Mouse (Mus musculus): ENCODE measurements at regions not wholly inside any gene's neighbourhood (a gene's known extent, or its start where the extent isn't known, plus 50 kb on each side); places are given as distances from the start of the nearest gene placed in this dataset.

DNA sequence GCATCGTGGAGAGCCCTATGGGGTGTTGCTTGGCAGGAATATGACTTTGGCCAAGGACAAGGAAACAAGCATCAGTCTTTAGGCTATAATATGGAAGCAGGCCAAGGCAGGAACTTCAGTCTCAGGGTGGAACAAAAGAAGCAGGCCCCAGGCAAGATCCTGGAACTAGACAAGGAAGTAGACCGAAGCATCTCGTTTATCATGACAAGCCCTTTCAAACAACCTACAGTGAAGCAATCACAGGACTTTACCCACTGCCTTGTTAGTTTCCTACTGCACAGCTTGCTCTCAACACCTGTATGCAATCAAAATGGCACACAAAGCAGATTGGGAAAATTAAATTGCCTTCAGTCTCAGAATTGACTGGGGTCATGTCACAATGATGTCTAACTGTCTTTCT lies 163.2 kb upstream of the Gulp1 start:
- no peak for DNase-seq (ENCODE audit: low spot score)

DNA sequence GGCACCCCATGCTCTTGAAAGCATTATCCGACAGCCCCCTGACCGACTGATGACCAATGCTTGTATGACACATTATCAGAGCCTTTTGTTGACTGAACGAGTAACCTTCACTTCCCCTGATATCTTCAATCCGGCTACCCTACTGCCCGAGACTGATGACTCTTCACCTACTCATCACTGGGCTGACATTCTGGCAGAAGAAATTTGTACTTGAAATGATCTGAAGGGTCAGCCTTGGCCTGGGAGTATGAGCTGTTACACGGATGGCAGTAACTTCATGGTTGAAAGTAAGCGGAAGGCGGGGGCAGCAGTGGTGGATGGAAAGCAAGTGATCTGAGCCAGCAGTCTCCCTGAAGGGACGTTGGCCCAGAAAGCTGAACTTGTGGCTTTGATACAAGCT lies 159.2 kb upstream of the Gulp1 start:
- no peak for DNase-seq (ENCODE audit: low spot score)

DNA sequence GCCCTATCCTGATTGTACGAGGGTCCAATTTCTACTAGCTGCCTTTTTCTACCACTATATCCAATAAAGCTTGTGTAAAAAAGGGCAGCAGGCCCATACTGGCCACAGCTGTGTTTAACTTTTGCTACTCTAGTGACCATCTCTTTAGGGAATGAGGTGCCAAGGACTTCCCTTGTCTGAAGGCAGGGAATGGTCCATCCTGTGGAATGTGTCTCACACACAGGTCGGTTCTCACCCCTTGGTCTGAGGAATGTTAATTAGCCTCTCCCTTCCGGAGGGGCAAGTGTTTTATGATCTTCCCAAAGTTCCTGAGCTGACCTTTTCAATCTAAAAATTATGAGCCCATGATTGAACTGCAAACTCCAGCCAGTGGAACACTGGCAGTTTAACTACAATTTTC lies 155.8 kb upstream of the Gulp1 start:
- DNase-seq (ENCODE audit: low spot score): no peak

DNA sequence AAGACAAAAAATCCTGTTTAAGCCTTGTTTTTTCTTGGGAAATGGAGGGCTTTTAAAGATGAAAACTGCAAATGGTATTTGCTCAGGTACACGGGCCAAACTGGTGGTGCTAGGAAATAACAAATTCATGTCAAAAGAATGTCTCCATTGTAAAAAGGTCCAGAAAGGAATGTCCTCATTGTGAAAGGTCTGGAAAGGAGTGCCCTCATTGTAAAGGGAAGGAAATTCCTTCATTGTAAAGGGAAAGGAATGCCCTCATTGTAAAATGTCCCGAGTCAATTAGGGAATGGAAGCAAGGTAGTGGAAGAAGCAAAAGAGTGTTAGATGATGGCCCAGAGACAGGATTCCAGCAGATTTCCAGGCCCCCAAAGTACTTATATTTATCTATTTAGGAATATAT lies 153.2 kb upstream of the Gulp1 start:
- no peak for DNase-seq (ENCODE audit: low spot score)

DNA sequence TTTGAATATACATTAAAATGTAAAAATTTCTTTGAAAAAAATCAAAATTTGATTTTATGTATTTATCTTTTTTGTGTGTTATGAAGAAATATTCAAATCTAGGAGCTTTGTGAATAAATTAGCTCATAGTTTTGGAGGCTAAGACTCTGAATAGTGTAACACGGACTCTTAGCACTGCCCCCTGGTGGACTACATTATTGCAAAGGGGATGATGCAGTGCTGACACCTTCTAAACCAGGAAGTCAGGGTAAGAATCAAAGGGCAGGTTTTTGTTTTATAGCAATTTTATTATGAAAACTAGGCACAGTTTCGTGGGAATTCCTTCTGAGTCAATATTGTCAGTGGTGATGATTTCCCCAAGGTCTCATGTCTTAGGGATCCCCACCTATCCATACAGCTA lies 113.5 kb upstream of the Gulp1 start:
- DNase-seq (ENCODE audit: low spot score): peak; percentile 1
